Mouse (Mus musculus): Measurements from ENCODE around the gene Chd6. TPM values are rescaled to one million over a fixed set of nuclear protein-coding genes. Genes with fewer than 3 reads are reported as not detected.

The Chd6 gene
- total and polyA plus RNA-seq, 3 experiments = 10.8 to 19.7 (median 14.0) TPM

- no peak for TF ChIP-seq ZC3H11A (IDR thresholded peaks at IDR 0.05; ENCODE audit: low read depth, low read length)
- TF ChIP-seq CHD2 (IDR thresholded peaks at IDR 0.05; ENCODE audit: low read length) = no peak
- TF ChIP-seq ZMIZ1 (IDR thresholded peaks at IDR 0.05; ENCODE audit: low read depth, low read length) = no peak
- TF ChIP-seq JUND (conservative IDR thresholded peaks at IDR 0.05; ENCODE audit: low read depth, low read length) = no peak
- TF ChIP-seq POLR2A (IDR thresholded peaks at IDR 0.05; ENCODE audit: low read depth, low read length) = no peak
- no peak for TF ChIP-seq MYC (IDR thresholded peaks at IDR 0.05; ENCODE audit: low read depth, low read length)
- TF ChIP-seq EP300 (IDR thresholded peaks at IDR 0.05; ENCODE audit: low read length) = no peak
- no peak for TF ChIP-seq JUN (IDR thresholded peaks at IDR 0.05; ENCODE audit: insufficient read depth, low read depth, low read length)
- no peak for TF ChIP-seq MAFK (IDR thresholded peaks at IDR 0.05; ENCODE audit: insufficient replicate concordance, low read length)
- TF ChIP-seq BHLHE40 (IDR thresholded peaks at IDR 0.05; ENCODE audit: low read depth, low read length) = no peak
- TF ChIP-seq PAX5 (IDR thresholded peaks at IDR 0.05; ENCODE audit: low read length) = no peak
- TF ChIP-seq RAD21 (IDR thresholded peaks at IDR 0.05; ENCODE audit: low read depth, low read length) = no peak
- TF ChIP-seq NELFE (IDR thresholded peaks at IDR 0.05; ENCODE audit: low read depth, low read length) = no peak
- no peak for TF ChIP-seq USF1 (IDR thresholded peaks at IDR 0.05; ENCODE audit: low read depth, low read length)
- TF ChIP-seq UBTF (IDR thresholded peaks at IDR 0.05; ENCODE audit: low read depth, low read length) = no peak
- no peak for TF ChIP-seq MAX (IDR thresholded peaks at IDR 0.05; ENCODE audit: low read length)
- no peak for TF ChIP-seq TBP (conservative IDR thresholded peaks at IDR 0.05; ENCODE audit: low read depth, low read length)
- no peak for TF ChIP-seq ZKSCAN1 (IDR thresholded peaks at IDR 0.05; ENCODE audit: borderline replicate concordance, low read depth, low read length)
- TF ChIP-seq CHD1 (IDR thresholded peaks at IDR 0.05; ENCODE audit: low read depth, low read length) = no peak
Observed at GRCm38 (mm10) chr2:161128367-161129111, 19.7 kb upstream of the Chd6 start.

DNA sequence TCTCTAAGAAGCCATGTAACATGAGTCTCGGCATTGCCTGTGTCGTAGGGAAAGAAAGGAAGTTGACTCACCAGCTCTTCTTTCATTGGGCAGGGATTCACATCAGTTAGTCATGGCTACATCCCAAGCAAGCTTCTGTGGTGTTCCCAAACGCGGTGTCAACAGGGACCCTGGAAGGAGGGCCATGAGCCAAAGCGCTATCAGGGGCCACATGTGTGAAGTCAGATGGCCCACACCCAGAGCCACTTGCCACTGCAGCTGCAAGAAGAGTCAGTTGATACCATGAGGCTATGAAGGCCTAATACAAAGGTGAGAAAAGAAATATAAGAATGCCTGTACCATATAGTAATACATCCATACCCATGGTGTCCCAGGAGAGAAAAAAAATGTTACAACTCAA lies 3.1 kb upstream of the Chd6 start:
- no peak overlapping the region for H3K4me3 ChIP-seq (replicated peaks in 1 of 3; ENCODE audit: low read depth in 2 of 3, low read length in 2 of 3, poor library complexity in 1 of 3)
- no peak overlapping the region for H3K4me2 ChIP-seq (ENCODE audit: insufficient read depth, low read depth, poor library complexity, severe bottlenecking)
- no peak overlapping the region for H3K27ac ChIP-seq (ENCODE audit: insufficient read depth, low read depth)
- no peak overlapping the region for H3K9ac ChIP-seq (ENCODE audit: insufficient read depth, low read depth)
- H3K27me3 ChIP-seq (replicated peaks) = peaks cover 33% of the 10 kb centered on the region
- in situ Hi-C loops (cut with MboI; ENCODE audit: low pct_ligation_motif_present, low pct_unique_long_range_greater_than_20kb, low sequenced_read_pairs) = no loop called here
- TF ChIP-seq CHD2 (IDR thresholded peaks at IDR 0.05; ENCODE audit: low read length) (no peak), IRF4 (IDR thresholded peaks at IDR 0.05; ENCODE audit: low read depth, low read length) (no peak), TBP (conservative IDR thresholded peaks at IDR 0.05; ENCODE audit: low read depth, low read length) (no peak), SMC3 (IDR thresholded peaks at IDR 0.05; ENCODE audit: low read depth, low read length) (no peak), ELF1 (IDR thresholded peaks at IDR 0.05; ENCODE audit: low read depth, low read length) (no peak), HCFC1 (IDR thresholded peaks at IDR 0.05; ENCODE audit: low read depth, low read length) (no peak), RCOR1 (conservative IDR thresholded peaks at IDR 0.05; ENCODE audit: low read depth, low read length) (no peak), ZC3H11A (IDR thresholded peaks at IDR 0.05; ENCODE audit: low read depth, low read length) (no peak), PAX5 (IDR thresholded peaks at IDR 0.05; ENCODE audit: low read length) (no peak), MAZ (IDR thresholded peaks at IDR 0.05; ENCODE audit: low read depth, low read length) (no peak), ZMIZ1 (IDR thresholded peaks at IDR 0.05; ENCODE audit: low read depth, low read length) (no peak), JUN (IDR thresholded peaks at IDR 0.05; ENCODE audit: insufficient read depth, low read depth, low read length) (no peak), RAD21 (IDR thresholded peaks at IDR 0.05; ENCODE audit: low read depth, low read length) (no peak), GABPA (IDR thresholded peaks at IDR 0.05; ENCODE audit: insufficient replicate concordance, low read depth, low read length) (no peak)
- no peak for DNase-seq (ENCODE audit: extremely low read depth)
- H3K36me3 ChIP-seq (replicated peaks in 1 of 2; ENCODE audit: control insufficient read depth in 1 of 2, insufficient read depth in 1 of 2, low read length in 1 of 2) = no peaks in the 10 kb centered on the region
- H3K79me2 ChIP-seq (replicated peaks; ENCODE audit: control insufficient read depth, extremely low read depth, insufficient read depth, poor library complexity, severe bottlenecking) = peaks cover 17% of the 10 kb centered on the region
- H3K9me3 ChIP-seq (replicated peaks; ENCODE audit: low read length) = no peaks in the 10 kb centered on the region
- dilution Hi-C loops (cut with MboI; ENCODE audit: extremely low pct_ligation_motif_present, extremely low pct_unique_long_range_greater_than_20kb, low sequenced_read_pairs) = no loop called here
- peaks cover 0 to 13% of the 10 kb centered on the region in 2 experiments; a peak in 3 of 4 replicates for H3K4me1 ChIP-seq (ENCODE audit: control insufficient read depth in 1 of 2, insufficient read depth in 2 of 2)

More at GRCm38 (mm10) chr2:161128367-161129111, 19.7 kb upstream of the Chd6 start:
- H3K4me3 ChIP-seq (replicated peaks in 1 of 3; ENCODE audit: low read depth in 2 of 3, low read length in 2 of 3, poor library complexity in 1 of 3) = no peak overlapping the region
- DNase-seq (ENCODE audit: extremely low read depth) = no peak
- no peak overlapping the region for H3K4me2 ChIP-seq (ENCODE audit: insufficient read depth, low read depth, poor library complexity, severe bottlenecking)
- no peaks in the 10 kb centered on the region for H3K9me3 ChIP-seq (replicated peaks; ENCODE audit: low read length)
- no peak overlapping the region for H3K27ac ChIP-seq (ENCODE audit: insufficient read depth, low read depth)
- no peaks in the 10 kb centered on the region for H3K36me3 ChIP-seq (replicated peaks in 1 of 2; ENCODE audit: control insufficient read depth in 1 of 2, insufficient read depth in 1 of 2, low read length in 1 of 2)
- dilution Hi-C loops (cut with MboI; ENCODE audit: extremely low pct_ligation_motif_present, extremely low pct_unique_long_range_greater_than_20kb, low sequenced_read_pairs) = no loop called here
- no peak overlapping the region for H3K9ac ChIP-seq (ENCODE audit: insufficient read depth, low read depth)
- H3K4me1 ChIP-seq (ENCODE audit: control insufficient read depth in 1 of 2, insufficient read depth in 2 of 2) = no peaks in the 10 kb centered on the region
- in situ Hi-C loops (cut with MboI; ENCODE audit: low pct_ligation_motif_present, low pct_unique_long_range_greater_than_20kb, low sequenced_read_pairs) = no loop called here
- H3K79me2 ChIP-seq (replicated peaks; ENCODE audit: control insufficient read depth, extremely low read depth, insufficient read depth, poor library complexity, severe bottlenecking) = no peaks in the 10 kb centered on the region
- peaks cover 6% of the 10 kb centered on the region for H3K27me3 ChIP-seq (replicated peaks)
